8 mouse cellular contexts compared by ENCODE assay signal in genomic region chr17:15715013-15715902, GRCm38 (mm10). TPM values are rescaled to one million over a fixed set of nuclear protein-coding genes. Genes with fewer than 3 reads are reported as not detected.
A peak's percentile ranks its signal among the peaks of the same experiment; 100 is the strongest.
DNase-seq lines count a peak whose midpoint lies in the region; ATAC-seq and TF ChIP-seq lines count a peak whose summit lies in the region.

No protein-coding gene starts in this region.

- TF ChIP-seq CTCF in liver, adult 2 months (IDR thresholded peaks at IDR 0.05; ENCODE audit: low read depth, low read length): peak; percentile 83

- H3K9me3 ChIP-seq in heart, embryonic 12.5 days (replicated peaks): no peaks in the 10 kb centered on the region
- H3K9me3 ChIP-seq in midbrain, embryonic 16.5 days (replicated peaks; ENCODE audit: control insufficient read depth, low read length, poor library complexity, severe bottlenecking): no peaks in the 10 kb centered on the region

- H3K9ac ChIP-seq in heart, embryonic 12.5 days: no peak overlapping the region
- no peak overlapping the region for H3K9ac ChIP-seq in liver, adult 2 months (ENCODE audit: low read depth, low read length)
- H3K9ac ChIP-seq in midbrain, embryonic 16.5 days (ENCODE audit: low read depth, low read length): no peak overlapping the region

- H3K4me1 ChIP-seq in heart, embryonic 12.5 days (replicated peaks): peaks cover 5% of the 10 kb centered on the region; the same call in 1 of the 2 replicates
- H3K4me1 ChIP-seq in liver, adult 2 months (ENCODE audit: control insufficient read depth, insufficient read depth, low read length): peaks cover 1% of the 10 kb centered on the region
- H3K4me1 ChIP-seq in midbrain, embryonic 16.5 days (ENCODE audit: control insufficient read depth, insufficient read depth, low read length): peaks cover 14% of the 10 kb centered on the region

- no peak overlapping the region for H3K4me3 ChIP-seq in heart, embryonic 12.5 days
- H3K4me3 ChIP-seq in liver, adult 2 months (ENCODE audit: insufficient read depth, low read depth, low read length): no peak overlapping the region
- no peak overlapping the region for H3K4me3 ChIP-seq in midbrain, embryonic 16.5 days (ENCODE audit: low read depth, low read length)

- no peak for TF ChIP-seq POLR2A in liver, adult 2 months (IDR thresholded peaks at IDR 0.05; ENCODE audit: extremely low read depth, insufficient read depth, low read length)

- 0 out of 2 replicates have a peak, but pooled peaks have one; percentile 57 for ATAC-seq in heart, embryonic 12.5 days (ENCODE audit: insufficient number of reproducible peaks, low FRiP score)
- peak; percentile 68 for ATAC-seq in midbrain, embryonic 16.5 days

- no peaks in the 10 kb centered on the region for H3K27me3 ChIP-seq in heart, embryonic 12.5 days (replicated peaks)
- H3K27me3 ChIP-seq in liver, adult 2 months (ENCODE audit: control insufficient read depth, insufficient read depth, low read length): no peaks in the 10 kb centered on the region
- H3K27me3 ChIP-seq in midbrain, embryonic 16.5 days (ENCODE audit: control insufficient read depth, insufficient read depth, low read depth, low read length): no peaks in the 10 kb centered on the region

- peaks cover 15% of the 10 kb centered on the region for H3K36me3 ChIP-seq in heart, embryonic 12.5 days
- peaks cover 7% of the 10 kb centered on the region; the same call in 1 of the 2 replicates for H3K36me3 ChIP-seq in liver, adult 2 months (ENCODE audit: control insufficient read depth, insufficient read depth, low read length)
- no peaks in the 10 kb centered on the region for H3K36me3 ChIP-seq in midbrain, embryonic 16.5 days (ENCODE audit: control insufficient read depth, insufficient read depth, low read length)

- peak; percentile 16 for DNase-seq in cerebellum, adult 8-10 months
- no peak for DNase-seq in cerebellum, adult 11 months
- peak; percentile 16 for DNase-seq in urinary bladder, postnatal 14 days (ENCODE audit: low spot score)
- DNase-seq in urinary bladder, adult 2 months (ENCODE audit: low spot score): no peak
- peak; percentile 46 for DNase-seq in liver, adult 2 months (ENCODE audit: extremely low read depth, low read depth, low spot score)
- peak; percentile 79 for DNase-seq in thymus, postnatal 4 days

- 68% methylated on average over 3 of the region's 3 CpGs for WGBS in heart, embryonic 12.5 days
- WGBS in liver, adult 2 months: 60% methylated on average over 3 of the region's 3 CpGs
- WGBS in midbrain, embryonic 16.5 days: 64% methylated on average over 3 of the region's 3 CpGs

- peaks cover 30% of the 10 kb centered on the region; the same call in 1 of the 2 replicates for H3K79me2 ChIP-seq in liver, adult 2 months (ENCODE audit: control insufficient read depth, insufficient read depth, low read length)

- H3K4me2 ChIP-seq in heart, embryonic 12.5 days: no peak overlapping the region
- no peak overlapping the region for H3K4me2 ChIP-seq in midbrain, embryonic 16.5 days (ENCODE audit: low read length)

- H3K27ac ChIP-seq in heart, embryonic 12.5 days (ENCODE audit: poor library complexity, severe bottlenecking): no peak overlapping the region
- no peak overlapping the region for H3K27ac ChIP-seq in liver, adult 2 months (replicated peaks; ENCODE audit: insufficient read depth, low read depth, low read length)
- H3K27ac ChIP-seq in midbrain, embryonic 16.5 days (ENCODE audit: low read length): no peak overlapping the region

RNA-seq across cellular contexts. Expression of gene Chd1, which starts 10.5 kb away (rescaled TPM):
- polyA plus RNA-seq in urinary bladder, adult 2 months (2012; rRNA removed): 5.8 and 8.2 TPM in 2 replicates
- polyA plus RNA-seq in heart, embryonic 12.5 days (2016; fragmentation: Nextera tagmentation; extraction: Ambion mirVana): 27.8 and 28.0 TPM in 2 replicates
- 17.2 TPM in 2 replicates for total RNA-seq in liver, adult 2 months (2014; rRNA removed)
- 2.5 and 2.7 TPM in 2 replicates for polyA plus RNA-seq in liver, adult 2 months (2012; rRNA removed)
- polyA plus RNA-seq in midbrain, embryonic 16.5 days (2015; fragmentation: Nextera tagmentation; extraction: Ambion mirVana): 14.5 and 16.3 TPM in 2 replicates

Comparison
In these comparisons a context has a peak if more than half of its experiments do, and no peak if none do; other contexts are left out.
1. DNase-seq: peak in cerebellum, adult 8-10 months (single experiment), urinary bladder, postnatal 14 days (single experiment), liver, adult 2 months (single experiment) and thymus, postnatal 4 days (single experiment); none in cerebellum, adult 11 months (single experiment) and urinary bladder, adult 2 months (single experiment).